Mouse (Mus musculus): ENCODE measurements around the gene Dytn. TPM values are rescaled to one million over a fixed set of nuclear protein-coding genes. Genes with fewer than 3 reads are reported as not detected.

The Dytn gene
- polyA plus RNA-seq (2015; fragmentation: Nextera tagmentation; extraction: Ambion mirVana), result 0.12 and 0.18 TPM in 2 replicates

- WGBS, result 96% methylated on average over 4 of the region's 4 CpGs
- Histone ChIP-seq H3K4me1 (replicated peaks) (no peaks in the 10 kb centered on the region), H3K27me3 (no peaks in the 10 kb centered on the region), H3K27ac (no peak within 1 kb of the TSS), H3K4me2 (no peak within 1 kb of the TSS), H3K9me3 (no peaks in the 10 kb centered on the region), H3K9ac (no peak within 1 kb of the TSS), H3K36me3 (no peaks in the 10 kb centered on the region), H3K4me3 (no peak within 1 kb of the TSS)
- no peak for ATAC-seq (ENCODE audit: low FRiP score)
Measured at GRCm38 (mm10) chr1:63686827-63687226, at the start of gene Dytn. Gene Dytn (minus strand): TSS chr1:63686927.

GRCm38 (mm10) chr1:63730240-63730771 is 43.6 kb upstream of the Dytn start, which contains the start of the genes Mdh1b and Fastkd2:
Gene Mdh1b (minus strand): TSS chr1:63730318.
Gene Fastkd2 (plus strand): TSS chr1:63730614.
- H3K27ac ChIP-seq, result no peak within 1 kb of the TSS
- WGBS, result under 1% methylated on average over 31 of the region's 31 CpGs
- H3K9ac ChIP-seq, result peak within 1 kb of the TSS; percentile 76
- peak; percentile 96 for ATAC-seq (ENCODE audit: low FRiP score)
- H3K9me3 ChIP-seq, result no peaks in the 10 kb centered on the region
- H3K27me3 ChIP-seq, result peaks cover 12% of the 10 kb centered on the region; the same call in 1 of the 2 replicates
- H3K4me1 ChIP-seq (replicated peaks), result peaks cover 25% of the 10 kb centered on the region
- peak within 1 kb of the TSS; percentile 61 for H3K4me2 ChIP-seq
- H3K36me3 ChIP-seq, result no peaks in the 10 kb centered on the region
- H3K4me3 ChIP-seq, result peak within 1 kb of the TSS; percentile 68

- Histone ChIP-seq H3K4me1 (replicated peaks) (peaks cover 25% of the 10 kb centered on the region), H3K4me2 (peak overlapping the region; percentile 59), H3K36me3 (no peaks in the 10 kb centered on the region), H3K4me3 (peak overlapping the region; percentile 68), H3K9me3 (no peaks in the 10 kb centered on the region), H3K27ac (no peak overlapping the region), H3K27me3 (peaks cover 12% of the 10 kb centered on the region; the same call in 1 of the 2 replicates), H3K9ac (peak overlapping the region; percentile 55)
- peak; percentile 71 for ATAC-seq (ENCODE audit: low FRiP score)
- 40% methylated on average over 8 of the region's 8 CpGs for WGBS
Measured at GRCm38 (mm10) chr1:63729796-63730195, 43.1 kb upstream of the Dytn start.

- H3K27ac ChIP-seq, result no peak overlapping the region
- no peaks in the 10 kb centered on the region for H3K4me1 ChIP-seq (replicated peaks)
- H3K4me3 ChIP-seq, result no peak overlapping the region
- no peaks in the 10 kb centered on the region for H3K27me3 ChIP-seq
- 88% methylated on average over 7 of the region's 7 CpGs for WGBS
- no peak overlapping the region for H3K4me2 ChIP-seq
- no peaks in the 10 kb centered on the region for H3K9me3 ChIP-seq
- no peaks in the 10 kb centered on the region for H3K36me3 ChIP-seq
- ATAC-seq (ENCODE audit: low FRiP score), result no peak
- H3K9ac ChIP-seq, result no peak overlapping the region
Measured at GRCm38 (mm10) chr1:63720161-63720560, 33.4 kb upstream of the Dytn start.

- no peak for ATAC-seq (ENCODE audit: low FRiP score)
- no peak overlapping the region for H3K4me3 ChIP-seq
- WGBS, result 57% methylated on average over 3 of the region's 3 CpGs
- H3K9ac ChIP-seq, result no peak overlapping the region
- H3K27ac ChIP-seq, result no peak overlapping the region
- no peak overlapping the region for H3K4me2 ChIP-seq
- no peaks in the 10 kb centered on the region for H3K36me3 ChIP-seq
- H3K27me3 ChIP-seq, result no peaks in the 10 kb centered on the region
- H3K4me1 ChIP-seq (replicated peaks), result no peaks in the 10 kb centered on the region
- H3K9me3 ChIP-seq, result no peaks in the 10 kb centered on the region
Measured at GRCm38 (mm10) chr1:63708876-63709275, 22.1 kb upstream of the Dytn start.

GRCm38 (mm10) chr1:63705733-63706132 is 19.0 kb upstream of the Dytn start:
- no peak overlapping the region for H3K27ac ChIP-seq
- WGBS, result 74% methylated on average over 5 of the region's 5 CpGs
- H3K9me3 ChIP-seq, result no peaks in the 10 kb centered on the region
- H3K27me3 ChIP-seq, result no peaks in the 10 kb centered on the region
- no peak overlapping the region for H3K9ac ChIP-seq
- no peaks in the 10 kb centered on the region for H3K36me3 ChIP-seq
- ATAC-seq (ENCODE audit: low FRiP score), result no peak
- no peak overlapping the region for H3K4me3 ChIP-seq
- no peaks in the 10 kb centered on the region for H3K4me1 ChIP-seq (replicated peaks)
- H3K4me2 ChIP-seq, result no peak overlapping the region

- Histone ChIP-seq H3K4me3 (no peak overlapping the region), H3K27me3 (no peaks in the 10 kb centered on the region), H3K27ac (no peak overlapping the region), H3K36me3 (no peaks in the 10 kb centered on the region), H3K9me3 (no peaks in the 10 kb centered on the region), H3K9ac (no peak overlapping the region), H3K4me1 (replicated peaks) (no peaks in the 10 kb centered on the region), H3K4me2 (no peak overlapping the region)
- 84% methylated on average over 3 of the region's 3 CpGs for WGBS
- no peak for ATAC-seq (ENCODE audit: low FRiP score)
Measured at GRCm38 (mm10) chr1:63696861-63697260, 10.1 kb upstream of the Dytn start.

- no peak overlapping the region for H3K4me3 ChIP-seq
- H3K27me3 ChIP-seq, result no peaks in the 10 kb centered on the region
- no peaks in the 10 kb centered on the region for H3K4me1 ChIP-seq (replicated peaks)
- no peak overlapping the region for H3K9ac ChIP-seq
- no peaks in the 10 kb centered on the region for H3K36me3 ChIP-seq
- H3K4me2 ChIP-seq, result no peak overlapping the region
- no peaks in the 10 kb centered on the region for H3K9me3 ChIP-seq
- no peak for ATAC-seq (ENCODE audit: low FRiP score)
- H3K27ac ChIP-seq, result no peak overlapping the region
- WGBS, result 92% methylated on average over 3 of the region's 3 CpGs
Measured at GRCm38 (mm10) chr1:63675975-63676374, 10.8 kb downstream of the Dytn start.

GRCm38 (mm10) chr1:63668852-63669160 is 17.9 kb downstream of the Dytn start:
- H3K36me3 ChIP-seq, result no peaks in the 10 kb centered on the region
- H3K4me1 ChIP-seq (replicated peaks), result peaks cover 21% of the 10 kb centered on the region
- H3K9ac ChIP-seq, result no peak overlapping the region; the same call in 1 of the 2 replicates
- H3K27ac ChIP-seq, result no peak overlapping the region
- no peaks in the 10 kb centered on the region for H3K9me3 ChIP-seq
- ATAC-seq (ENCODE audit: low FRiP score), result peak; percentile 77
- H3K4me2 ChIP-seq, result peak overlapping the region; percentile 37
- whole genome bisulfite sequencing, result 5% methylated on average over 3 of the region's 3 CpGs
- H3K4me3 ChIP-seq, result 0 out of 2 replicates have a peak overlapping the region, but pooled peaks have one; percentile 0
- H3K27me3 ChIP-seq, result 0 out of 2 replicates have a peak, but pooled peaks cover 3% of the 10 kb centered on the region

- Histone ChIP-seq H3K9me3 (no peaks in the 10 kb centered on the region), H3K4me1 (replicated peaks) (peaks cover 21% of the 10 kb centered on the region), H3K27me3 (0 out of 2 replicates have a peak, but pooled peaks cover 3% of the 10 kb centered on the region), H3K36me3 (no peaks in the 10 kb centered on the region), H3K27ac (0 out of 2 replicates have a peak overlapping the region, but pooled peaks have one; percentile 31), H3K9ac (no peak overlapping the region; the same call in none of the 2 replicates), H3K4me2 (peak overlapping the region; percentile 37), H3K4me3 (0 out of 2 replicates have a peak overlapping the region, but pooled peaks have one; percentile 0)
- ATAC-seq (ENCODE audit: low FRiP score), result peak; percentile 64
- 17% methylated on average over 13 of the region's 13 CpGs for WGBS
Measured at GRCm38 (mm10) chr1:63667949-63668851, 18.5 kb downstream of the Dytn start.

GRCm38 (mm10) chr1:63667201-63667948 is 19.4 kb downstream of the Dytn start:
- Histone ChIP-seq H3K9me3 (no peaks in the 10 kb centered on the region), H3K27ac (no peak overlapping the region), H3K4me2 (peak overlapping the region; percentile 37), H3K27me3 (0 out of 2 replicates have a peak, but pooled peaks cover 3% of the 10 kb centered on the region), H3K9ac (no peak overlapping the region), H3K4me3 (no peak overlapping the region), H3K36me3 (no peaks in the 10 kb centered on the region), H3K4me1 (replicated peaks) (peaks cover 21% of the 10 kb centered on the region)
- WGBS, result 42% methylated on average over 9 of the region's 9 CpGs
- ATAC-seq (ENCODE audit: low FRiP score), result 0 out of 2 replicates have a peak, but pooled peaks have one; percentile 50

- H3K4me3 ChIP-seq, result no peak overlapping the region
- WGBS, result 97% methylated on average over 2 of the region's 2 CpGs
- 0 out of 2 replicates have a peak, but pooled peaks cover 3% of the 10 kb centered on the region for H3K27me3 ChIP-seq
- H3K27ac ChIP-seq, result no peak overlapping the region
- H3K4me1 ChIP-seq (replicated peaks), result peaks cover 21% of the 10 kb centered on the region
- no peak for ATAC-seq (ENCODE audit: low FRiP score)
- no peaks in the 10 kb centered on the region for H3K9me3 ChIP-seq
- no peaks in the 10 kb centered on the region for H3K36me3 ChIP-seq
- no peak overlapping the region for H3K4me2 ChIP-seq
- no peak overlapping the region for H3K9ac ChIP-seq
Measured at GRCm38 (mm10) chr1:63666089-63666488, 20.6 kb downstream of the Dytn start.
